Mouse (Mus musculus): ENCODE results near the gene Znrf3. TPM values are rescaled to one million over a fixed set of nuclear protein-coding genes. Genes with fewer than 3 reads are reported as not detected.

The Znrf3 gene
- polyA plus RNA-seq, 1 experiment from 2014 or later, result 3.5 TPM

DNA sequence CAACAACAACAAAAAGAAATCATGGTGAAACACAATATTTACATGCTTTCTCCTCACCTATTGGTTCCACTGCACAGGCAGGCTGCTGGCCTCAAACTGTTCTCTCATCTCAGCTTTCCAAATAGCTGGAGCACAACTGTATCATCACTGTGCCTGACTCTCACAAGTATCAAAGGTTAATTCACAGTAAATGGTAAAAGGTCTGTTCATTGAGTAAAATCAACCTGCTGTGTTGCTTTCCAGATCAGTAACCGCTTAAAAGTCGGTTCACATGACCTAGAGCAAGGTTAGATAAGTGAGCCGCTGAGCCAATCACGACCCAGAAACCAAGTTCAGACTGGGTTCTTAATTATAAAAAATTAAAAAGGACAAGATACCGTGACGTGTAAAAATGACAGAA, 186.6 kb downstream of the Znrf3 start:
- H3K9ac ChIP-seq (ENCODE audit: low read depth, low read length), result no peak overlapping the region
- no peak for ATAC-seq
- WGBS, result 91% methylated on average over 6 of the region's 6 CpGs
- H3K4me3 ChIP-seq (ENCODE audit: low read depth, low read length), result no peak overlapping the region
- H3K27ac ChIP-seq (ENCODE audit: low read depth, low read length), result no peak overlapping the region
- no peak for TF ChIP-seq CTCF (IDR thresholded peaks at IDR 0.05; ENCODE audit: low read depth)
- no peaks in the 10 kb centered on the region; the same call in 1 of the 2 replicates for H3K4me1 ChIP-seq (replicated peaks; ENCODE audit: control insufficient read depth, insufficient read depth, low read length)
- H3K36me3 ChIP-seq (ENCODE audit: control insufficient read depth, insufficient read depth), result no peaks in the 10 kb centered on the region
- no peaks in the 10 kb centered on the region for H3K9me3 ChIP-seq (ENCODE audit: control insufficient read depth)
- no peaks in the 10 kb centered on the region for H3K27me3 ChIP-seq (replicated peaks; ENCODE audit: control insufficient read depth, insufficient read depth, low read length)
- H3K4me2 ChIP-seq (replicated peaks; ENCODE audit: low read depth), result no peak overlapping the region

GRCm38 (mm10) chr11:5257151-5257862, 187.3 kb downstream of the Znrf3 start:
- H3K4me2 ChIP-seq (replicated peaks; ENCODE audit: low read depth), result no peak overlapping the region
- H3K27me3 ChIP-seq (replicated peaks; ENCODE audit: control insufficient read depth, insufficient read depth, low read length), result no peaks in the 10 kb centered on the region
- TF ChIP-seq CTCF (IDR thresholded peaks at IDR 0.05; ENCODE audit: low read depth), result no peak
- no peak overlapping the region for H3K27ac ChIP-seq (ENCODE audit: low read depth, low read length)
- H3K36me3 ChIP-seq (ENCODE audit: control insufficient read depth, insufficient read depth), result no peaks in the 10 kb centered on the region
- H3K4me3 ChIP-seq (ENCODE audit: low read depth, low read length), result no peak overlapping the region
- 75% methylated on average over 13 of the region's 13 CpGs for WGBS
- H3K9me3 ChIP-seq (ENCODE audit: control insufficient read depth), result no peaks in the 10 kb centered on the region
- H3K4me1 ChIP-seq (replicated peaks; ENCODE audit: control insufficient read depth, insufficient read depth, low read length), result no peaks in the 10 kb centered on the region; the same call in 1 of the 2 replicates
- no peak for ATAC-seq
- H3K9ac ChIP-seq (ENCODE audit: low read depth, low read length), result no peak overlapping the region

- Histone ChIP-seq H3K4me3 (ENCODE audit: low read depth, low read length) (no peak overlapping the region), H3K36me3 (ENCODE audit: control insufficient read depth, insufficient read depth) (no peaks in the 10 kb centered on the region; the same call in 1 of the 2 replicates), H3K9ac (ENCODE audit: low read depth, low read length) (no peak overlapping the region), H3K4me2 (replicated peaks; ENCODE audit: low read depth) (no peak overlapping the region), H3K27ac (ENCODE audit: low read depth, low read length) (no peak overlapping the region), H3K4me1 (replicated peaks; ENCODE audit: control insufficient read depth, insufficient read depth, low read length) (no peaks in the 10 kb centered on the region; the same call in 1 of the 2 replicates), H3K9me3 (ENCODE audit: control insufficient read depth) (no peaks in the 10 kb centered on the region), H3K27me3 (replicated peaks; ENCODE audit: control insufficient read depth, insufficient read depth, low read length) (no peaks in the 10 kb centered on the region)
- no peak for ATAC-seq
- no peak for TF ChIP-seq CTCF (IDR thresholded peaks at IDR 0.05; ENCODE audit: low read depth)
- 72% methylated on average over 9 of the region's 9 CpGs for WGBS
Measured at GRCm38 (mm10) chr11:5255509-5256014, 189.1 kb downstream of the Znrf3 start.

DNA sequence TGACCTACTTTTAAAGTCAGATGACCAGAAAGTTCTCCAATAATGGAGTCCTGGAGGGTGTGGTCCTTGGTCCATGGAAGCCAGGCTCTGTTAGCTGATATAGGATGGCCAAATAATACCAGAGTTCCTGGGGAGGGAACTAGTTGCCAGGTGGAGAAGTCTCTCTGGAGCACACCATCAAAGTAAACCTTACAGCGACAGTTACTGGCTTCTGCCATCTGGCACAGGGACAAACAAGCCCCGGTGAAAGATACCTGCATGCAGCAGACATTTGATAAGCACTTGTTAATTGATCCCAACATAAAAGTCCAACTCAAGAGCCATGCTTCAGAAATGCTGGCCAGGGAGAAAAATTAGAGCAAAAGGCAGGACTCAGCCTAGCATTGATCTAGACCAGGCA, 190.6 kb downstream of the Znrf3 start:
- no peak overlapping the region for H3K4me3 ChIP-seq (ENCODE audit: low read depth, low read length)
- no peak overlapping the region for H3K27ac ChIP-seq (ENCODE audit: low read depth, low read length)
- no peak overlapping the region for H3K9ac ChIP-seq (ENCODE audit: low read depth, low read length)
- no peaks in the 10 kb centered on the region for H3K27me3 ChIP-seq (replicated peaks; ENCODE audit: control insufficient read depth, insufficient read depth, low read length)
- H3K36me3 ChIP-seq (ENCODE audit: control insufficient read depth, insufficient read depth), result no peaks in the 10 kb centered on the region; the same call in 1 of the 2 replicates
- 59% methylated on average over 2 of the region's 2 CpGs for WGBS
- ATAC-seq, result no peak
- no peaks in the 10 kb centered on the region; the same call in 1 of the 2 replicates for H3K4me1 ChIP-seq (replicated peaks; ENCODE audit: control insufficient read depth, insufficient read depth, low read length)
- no peaks in the 10 kb centered on the region for H3K9me3 ChIP-seq (ENCODE audit: control insufficient read depth)
- TF ChIP-seq CTCF (IDR thresholded peaks at IDR 0.05; ENCODE audit: low read depth), result no peak
- H3K4me2 ChIP-seq (replicated peaks; ENCODE audit: low read depth), result no peak overlapping the region

- H3K9ac ChIP-seq (ENCODE audit: low read depth, low read length), result no peak overlapping the region
- H3K4me2 ChIP-seq (replicated peaks; ENCODE audit: low read depth), result no peak overlapping the region
- H3K4me3 ChIP-seq (ENCODE audit: low read depth, low read length), result no peak overlapping the region
- no peak for TF ChIP-seq CTCF (IDR thresholded peaks at IDR 0.05; ENCODE audit: low read depth)
- 38% methylated on average over 3 of the region's 3 CpGs for WGBS
- H3K4me1 ChIP-seq (replicated peaks; ENCODE audit: control insufficient read depth, insufficient read depth, low read length), result no peaks in the 10 kb centered on the region; the same call in 1 of the 2 replicates
- no peak for ATAC-seq
- no peak overlapping the region for H3K27ac ChIP-seq (ENCODE audit: low read depth, low read length)
- no peaks in the 10 kb centered on the region for H3K9me3 ChIP-seq (ENCODE audit: control insufficient read depth)
- no peaks in the 10 kb centered on the region for H3K27me3 ChIP-seq (replicated peaks; ENCODE audit: control insufficient read depth, insufficient read depth, low read length)
- no peaks in the 10 kb centered on the region; the same call in 1 of the 2 replicates for H3K36me3 ChIP-seq (ENCODE audit: control insufficient read depth, insufficient read depth)
Measured at GRCm38 (mm10) chr11:5253528-5253927, 191.1 kb downstream of the Znrf3 start.

GRCm38 (mm10) chr11:5252727-5253126, 191.9 kb downstream of the Znrf3 start:
- no peaks in the 10 kb centered on the region for H3K27me3 ChIP-seq (replicated peaks; ENCODE audit: control insufficient read depth, insufficient read depth, low read length)
- no peak overlapping the region for H3K9ac ChIP-seq (ENCODE audit: low read depth, low read length)
- H3K4me1 ChIP-seq (replicated peaks; ENCODE audit: control insufficient read depth, insufficient read depth, low read length), result no peaks in the 10 kb centered on the region; the same call in 1 of the 2 replicates
- TF ChIP-seq CTCF (IDR thresholded peaks at IDR 0.05; ENCODE audit: low read depth), result no peak
- ATAC-seq, result no peak
- H3K27ac ChIP-seq (ENCODE audit: low read depth, low read length), result no peak overlapping the region
- no peak overlapping the region for H3K4me2 ChIP-seq (replicated peaks; ENCODE audit: low read depth)
- WGBS, result 78% methylated on average over 8 of the region's 8 CpGs
- H3K9me3 ChIP-seq (ENCODE audit: control insufficient read depth), result no peaks in the 10 kb centered on the region
- H3K36me3 ChIP-seq (ENCODE audit: control insufficient read depth, insufficient read depth), result no peaks in the 10 kb centered on the region; the same call in 1 of the 2 replicates
- H3K4me3 ChIP-seq (ENCODE audit: low read depth, low read length), result no peak overlapping the region

Data from intestine, postnatal 0 days (tissue).